Mouse (Mus musculus): ENCODE results near the gene Coa7. TPM values are rescaled to one million over a fixed set of nuclear protein-coding genes. Genes with fewer than 3 reads are reported as not detected.
"Not testable (repeated sequence)": the region's sequence is repeated elsewhere in the genome, so short reads cannot be mapped to it uniquely, and the experiment has no call there.

Coa7 gene
- total RNA-seq, 2 experiments from 2014 or later = 25.7 to 28.9 TPM

DNA sequence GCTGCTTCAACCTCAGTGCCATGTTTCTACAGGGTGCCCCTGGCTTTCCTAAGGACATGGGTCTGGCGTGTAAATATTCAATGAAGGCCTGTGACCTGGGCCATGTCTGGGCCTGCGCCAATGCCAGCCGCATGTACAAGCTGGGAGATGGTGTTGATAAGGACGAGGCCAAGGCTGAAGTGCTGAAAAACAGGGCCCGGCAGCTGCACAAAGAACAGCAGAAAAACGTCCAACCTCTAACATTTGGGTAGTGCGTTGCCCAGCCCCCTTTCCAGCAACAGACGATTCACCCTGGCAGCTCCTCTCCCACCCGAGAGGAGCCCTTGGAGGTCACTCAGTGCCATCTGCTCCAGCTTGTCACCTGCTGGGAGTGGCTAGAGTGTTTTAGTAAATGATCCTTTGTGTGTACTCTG is 10.4 kb downstream of the Coa7 start:
- intact Hi-C loops (cut with DNase I) = loop anchor here (2.0 to 5.0 kb wide), 2 partner anchors 120 to 239 kb away; partner anchors contain the start of genes Orc1, Prpf38a and Tut4
- DNase-seq (ENCODE audit: low spot score in 2 of 2) = peak in 1 of 2 experiments; percentile 28

DNA sequence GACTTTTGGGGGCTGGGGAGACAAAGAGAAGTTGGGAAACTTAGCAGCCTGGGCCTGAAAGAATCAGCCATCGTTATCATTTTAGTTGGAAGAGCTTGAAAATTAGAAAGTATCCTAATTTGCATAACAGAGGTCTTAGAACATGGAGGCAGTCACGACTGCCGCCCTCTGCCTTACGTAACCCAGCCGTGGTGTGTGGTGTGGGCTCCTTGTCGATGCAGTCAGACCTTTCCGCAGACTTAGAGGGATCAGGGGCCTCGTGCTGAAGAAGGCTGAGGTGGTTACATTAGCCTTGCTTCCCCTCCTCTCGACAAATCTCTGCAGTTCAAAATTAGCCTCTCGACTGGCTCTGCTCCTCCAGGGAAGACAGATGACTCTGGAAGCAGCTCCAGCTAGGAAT is 10.9 kb downstream of the Coa7 start:
- peak; percentile 63 to 82 for DNase-seq (ENCODE audit: low spot score in 2 of 2)
- intact Hi-C loops (cut with DNase I) = loop anchor here (2.0 to 5.0 kb wide), 2 partner anchors 120 to 238 kb away; partner anchors contain the start of genes Orc1, Prpf38a and Tut4

DNA sequence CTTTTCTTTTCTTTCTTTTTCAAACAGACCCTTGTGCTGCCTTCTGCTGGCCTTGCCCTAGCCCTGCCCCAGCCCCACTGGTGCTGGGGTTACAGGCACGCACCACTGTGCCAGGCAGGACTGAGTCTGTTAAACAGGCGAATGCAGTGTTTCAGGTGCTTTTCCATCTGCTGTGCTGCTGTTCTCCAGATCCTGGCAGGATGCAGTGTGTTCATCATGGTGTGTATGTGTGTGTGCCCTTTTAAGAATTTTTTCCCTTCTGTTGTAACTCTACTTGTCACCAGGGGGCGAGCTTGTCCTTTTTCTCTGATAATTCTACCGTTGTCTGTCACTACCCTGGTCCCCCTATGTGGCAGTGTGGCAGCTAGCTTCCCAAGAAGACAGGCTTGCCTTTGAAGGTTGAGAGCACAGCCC is 11.3 kb downstream of the Coa7 start:
- DNase-seq (ENCODE audit: low spot score in 2 of 2) = peak in 1 of 2 experiments; percentile 51
- intact Hi-C loops (cut with DNase I) = loop anchor here (2.0 to 5.0 kb wide), 2 partner anchors 120 to 238 kb away; partner anchors contain the start of genes Orc1, Prpf38a and Tut4

DNA sequence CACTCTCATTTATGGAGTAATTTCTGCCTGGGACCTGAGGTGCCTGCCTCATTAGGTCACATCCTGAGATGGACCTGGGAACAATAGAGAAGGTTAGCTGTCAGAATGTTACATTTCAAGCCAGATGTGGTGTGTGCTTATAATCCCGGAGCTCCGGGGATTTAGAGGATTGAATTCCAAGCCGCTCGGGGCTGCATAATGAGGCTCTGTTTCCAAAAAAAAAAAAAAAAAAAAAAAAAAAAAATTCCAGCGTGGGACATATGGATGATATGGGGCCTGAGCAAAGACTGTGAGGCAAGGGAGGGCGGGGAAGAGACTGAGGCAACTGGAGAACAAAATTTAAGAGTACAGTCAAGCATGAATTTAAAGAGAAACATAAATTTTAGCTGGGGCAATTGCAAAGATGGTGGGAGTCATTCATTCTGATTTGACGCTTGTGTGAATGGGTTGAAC is 16.7 kb downstream of the Coa7 start:
- DNase-seq (ENCODE audit: low spot score in 2 of 2) = no peak
- intact Hi-C loops (cut with DNase I) = no loop called here

DNA sequence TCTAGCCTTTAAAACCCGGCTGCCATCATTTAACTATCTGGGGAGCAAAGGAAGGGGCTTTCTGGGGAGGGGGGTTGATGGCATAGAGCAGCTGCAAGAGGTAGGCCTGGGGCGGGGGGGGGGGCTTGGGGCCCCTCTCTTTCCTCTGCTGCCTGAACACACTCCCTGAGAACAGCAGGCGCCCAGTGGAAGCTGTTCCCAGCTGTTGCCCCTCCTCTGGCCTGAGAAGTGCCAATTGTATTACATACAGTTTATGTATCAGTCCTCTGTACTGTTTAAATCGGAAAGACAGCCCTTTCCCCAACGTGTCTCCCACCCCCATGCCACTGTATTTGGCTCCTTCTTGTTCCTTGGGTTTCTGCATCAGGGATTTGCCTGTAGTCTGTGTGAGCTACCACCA is 17.9 kb downstream of the Coa7 start:
- intact Hi-C loops (cut with DNase I) = no loop called here
- no peak for DNase-seq (ENCODE audit: low spot score in 2 of 2)

DNA sequence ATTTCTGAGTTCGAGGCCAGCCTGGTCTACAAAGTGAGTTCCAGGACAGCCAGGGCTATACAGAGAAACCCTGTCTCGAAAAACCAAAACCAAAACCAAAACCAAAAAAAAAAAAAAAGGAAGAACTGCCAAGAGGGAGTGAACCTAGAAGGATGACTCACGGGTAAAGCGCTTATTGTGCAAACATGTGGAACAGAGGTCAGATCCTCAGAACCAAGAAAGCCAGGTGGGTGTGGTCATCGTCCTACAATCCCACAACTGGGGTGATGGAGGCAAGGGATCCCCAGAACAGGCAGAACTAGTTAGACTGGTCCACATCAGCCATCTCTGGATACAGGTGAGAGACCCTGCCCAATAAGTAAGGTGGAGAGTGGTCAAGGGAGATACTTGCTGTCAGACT is 19.2 kb downstream of the Coa7 start:
- DNase-seq (ENCODE audit: low spot score in 2 of 2) = no peak
- intact Hi-C loops (cut with DNase I) = no loop called here

DNA sequence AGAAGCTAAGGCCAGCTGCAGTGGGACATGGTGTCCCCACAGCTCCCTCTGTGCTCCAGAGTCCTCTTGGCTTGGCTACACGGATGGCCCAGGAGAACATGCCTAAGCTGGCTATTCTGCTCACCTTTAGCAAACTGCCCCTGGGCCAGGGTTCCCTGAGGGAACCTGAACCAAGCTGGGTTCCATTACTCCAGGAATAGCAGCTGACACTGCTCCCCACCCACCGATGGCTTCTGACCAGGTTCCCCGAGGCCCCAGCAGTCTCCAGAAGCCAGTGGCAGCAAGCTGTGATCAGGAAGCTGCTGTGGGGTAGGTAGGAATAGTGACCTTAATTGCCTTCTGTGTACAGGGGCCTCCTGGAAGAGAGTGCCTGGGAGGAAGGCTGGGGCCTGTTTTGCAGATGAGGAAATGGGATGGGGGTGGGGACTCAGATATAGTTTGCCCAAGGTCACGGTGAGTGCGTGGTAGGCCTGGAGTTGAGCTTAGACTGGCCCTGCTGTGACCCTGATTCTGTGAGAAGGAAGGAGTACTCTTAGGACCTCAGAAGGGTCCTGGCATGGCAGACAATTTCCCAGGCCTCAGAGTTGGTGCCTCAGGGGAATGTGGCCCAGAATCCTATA is 20.4 kb downstream of the Coa7 start:
- no peak for DNase-seq (ENCODE audit: low spot score in 2 of 2)
- intact Hi-C loops (cut with DNase I) = no loop called here

DNA sequence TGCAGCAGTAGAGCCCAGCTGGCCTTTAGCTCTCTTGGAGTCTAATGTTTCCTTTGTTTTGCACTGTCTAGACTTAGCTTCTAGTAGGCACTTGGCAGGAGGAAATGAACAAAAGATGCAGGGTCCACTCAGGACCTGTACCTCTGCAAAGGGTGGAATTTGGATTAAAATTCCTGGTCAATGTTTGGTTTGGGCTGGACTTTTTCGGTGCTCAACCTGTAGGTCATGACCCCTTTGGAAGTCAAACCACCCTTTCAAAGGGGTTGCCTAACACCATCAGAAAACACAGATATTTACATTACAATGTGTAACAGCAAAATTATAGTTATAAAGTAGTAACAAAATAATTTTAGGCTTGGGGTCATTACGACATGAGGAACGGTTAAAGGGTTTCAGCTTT is 21.1 kb downstream of the Coa7 start:
- intact Hi-C loops (cut with DNase I) = no loop called here
- no peak for DNase-seq (ENCODE audit: low spot score in 2 of 2)

DNA sequence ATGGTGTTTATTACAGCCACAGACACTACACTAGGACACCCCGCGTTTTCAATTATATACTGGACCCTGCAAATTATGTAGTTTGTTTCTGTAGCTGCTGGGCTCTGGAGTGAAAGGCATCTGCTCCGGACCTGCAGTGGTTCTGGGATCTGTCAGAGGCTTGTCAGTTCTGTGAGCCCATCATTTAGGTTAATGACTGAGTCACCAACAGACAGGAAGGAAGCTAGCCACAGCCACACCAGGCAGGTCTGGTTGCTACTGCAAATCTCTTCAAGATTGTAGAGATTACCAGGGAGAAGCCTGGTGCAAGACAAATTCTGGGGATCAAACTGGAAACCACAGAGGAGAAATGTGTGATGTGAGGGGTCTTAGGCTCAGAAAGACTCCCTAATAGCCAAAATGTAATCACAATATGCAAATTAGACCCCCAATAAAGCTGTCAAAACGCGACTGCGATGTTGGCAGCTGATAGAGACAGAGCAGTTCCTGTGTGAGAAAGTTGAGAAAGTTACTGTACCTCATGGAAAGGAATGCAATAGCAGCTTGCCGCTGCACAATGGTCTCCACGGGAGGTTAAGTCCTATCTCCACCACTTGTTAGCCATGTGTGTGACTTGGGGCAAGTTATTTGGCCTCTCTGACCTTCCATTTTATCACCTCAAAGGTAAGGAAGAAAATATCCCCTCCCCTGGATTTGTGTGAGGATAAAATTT is 22.1 kb downstream of the Coa7 start:
- no peak for DNase-seq (ENCODE audit: low spot score in 2 of 2)
- intact Hi-C loops (cut with DNase I) = no loop called here

DNA sequence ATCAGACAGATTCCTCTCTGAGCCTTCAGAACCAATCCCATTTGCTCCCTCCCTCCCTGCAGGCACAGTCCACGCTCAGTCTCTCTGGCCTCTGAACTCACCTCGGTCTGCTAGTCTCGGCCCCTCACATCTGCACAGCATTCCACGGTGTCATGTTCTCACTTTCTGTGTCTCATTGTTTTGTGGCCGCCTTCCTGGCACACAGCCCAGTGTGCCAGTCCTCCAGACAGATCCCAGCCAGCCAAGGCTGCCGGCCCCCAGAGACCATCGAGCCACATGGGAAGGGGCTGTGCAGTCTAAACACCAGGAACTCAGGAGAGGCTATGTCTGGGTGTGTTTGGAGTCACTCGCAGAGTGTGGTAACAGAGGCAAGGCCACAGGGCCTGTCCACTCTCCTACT is 22.9 kb downstream of the Coa7 start:
- intact Hi-C loops (cut with DNase I) = no loop called here
- DNase-seq (ENCODE audit: low spot score in 2 of 2) = no peak

DNA sequence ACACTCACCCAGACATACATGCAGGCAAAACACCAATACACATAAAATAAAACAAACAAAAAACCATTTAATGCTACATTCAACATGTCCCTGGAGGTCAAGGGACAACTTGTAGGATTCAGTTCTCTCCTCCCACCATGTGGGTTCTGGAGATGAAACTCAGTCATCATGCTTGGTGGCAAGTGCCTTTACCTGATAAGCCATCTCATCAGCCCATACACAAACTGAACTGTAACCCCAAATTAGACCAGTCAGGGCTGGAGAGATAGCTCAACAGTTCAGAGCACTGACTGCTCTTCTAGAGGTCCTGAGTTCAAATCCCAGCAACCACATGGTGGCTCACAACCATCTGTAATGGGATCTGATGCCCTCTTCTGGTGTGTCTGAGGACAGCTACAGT is 25.7 kb downstream of the Coa7 start:
- intact Hi-C loops (cut with DNase I); DNase-seq (ENCODE audit: low spot score in 2 of 2): not testable (repeated sequence)

DNA sequence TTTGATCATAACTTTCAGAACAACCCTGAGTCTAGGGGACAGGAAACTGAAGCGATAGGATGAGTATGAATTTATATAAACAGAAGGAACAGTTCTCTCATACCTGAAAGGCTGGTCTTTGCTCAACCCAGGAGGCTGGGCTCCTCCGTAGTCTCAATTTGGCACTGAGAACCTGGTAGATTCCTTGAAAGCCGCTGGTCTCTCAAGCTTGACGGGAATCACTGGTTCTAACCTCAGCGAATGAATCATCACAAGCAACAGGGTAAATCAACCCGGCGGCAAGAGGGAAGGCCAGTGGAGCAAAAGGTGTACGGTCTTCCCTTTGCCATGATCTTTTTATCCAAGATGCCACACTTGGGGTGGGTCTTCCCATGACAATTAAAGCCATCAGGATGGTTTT is 29.5 kb downstream of the Coa7 start:
- DNase-seq (ENCODE audit: low spot score in 2 of 2) = no peak
- intact Hi-C loops (cut with DNase I) = loop anchor here (5.0 kb wide), 1 partner anchor 100 kb away; the partner anchor contains the start of gene Tut4

DNA sequence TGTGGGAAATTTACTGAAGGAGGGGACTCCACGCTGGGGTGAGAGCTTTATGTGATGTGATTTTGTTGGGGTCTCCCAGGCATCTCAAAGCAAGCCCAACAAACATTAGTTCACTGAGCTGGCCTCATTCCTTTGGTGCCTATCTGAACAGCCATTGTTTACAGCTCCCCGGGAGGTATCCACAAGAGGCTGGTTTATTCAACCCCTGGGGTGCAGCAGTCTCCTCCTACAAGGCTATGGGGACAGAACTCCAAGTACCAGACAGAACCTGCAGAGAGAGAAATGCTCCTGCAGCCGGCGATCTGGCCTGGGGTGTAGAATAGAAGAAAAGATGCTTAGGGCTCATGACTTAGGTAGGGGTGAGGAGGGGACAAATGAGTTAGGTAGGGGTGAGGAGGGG is 30.6 kb downstream of the Coa7 start:
- intact Hi-C loops (cut with DNase I) = loop anchor here (5.0 kb wide), 1 partner anchor 99 kb away; the partner anchor contains the start of gene Tut4
- DNase-seq (ENCODE audit: low spot score in 2 of 2) = no peak

DNA sequence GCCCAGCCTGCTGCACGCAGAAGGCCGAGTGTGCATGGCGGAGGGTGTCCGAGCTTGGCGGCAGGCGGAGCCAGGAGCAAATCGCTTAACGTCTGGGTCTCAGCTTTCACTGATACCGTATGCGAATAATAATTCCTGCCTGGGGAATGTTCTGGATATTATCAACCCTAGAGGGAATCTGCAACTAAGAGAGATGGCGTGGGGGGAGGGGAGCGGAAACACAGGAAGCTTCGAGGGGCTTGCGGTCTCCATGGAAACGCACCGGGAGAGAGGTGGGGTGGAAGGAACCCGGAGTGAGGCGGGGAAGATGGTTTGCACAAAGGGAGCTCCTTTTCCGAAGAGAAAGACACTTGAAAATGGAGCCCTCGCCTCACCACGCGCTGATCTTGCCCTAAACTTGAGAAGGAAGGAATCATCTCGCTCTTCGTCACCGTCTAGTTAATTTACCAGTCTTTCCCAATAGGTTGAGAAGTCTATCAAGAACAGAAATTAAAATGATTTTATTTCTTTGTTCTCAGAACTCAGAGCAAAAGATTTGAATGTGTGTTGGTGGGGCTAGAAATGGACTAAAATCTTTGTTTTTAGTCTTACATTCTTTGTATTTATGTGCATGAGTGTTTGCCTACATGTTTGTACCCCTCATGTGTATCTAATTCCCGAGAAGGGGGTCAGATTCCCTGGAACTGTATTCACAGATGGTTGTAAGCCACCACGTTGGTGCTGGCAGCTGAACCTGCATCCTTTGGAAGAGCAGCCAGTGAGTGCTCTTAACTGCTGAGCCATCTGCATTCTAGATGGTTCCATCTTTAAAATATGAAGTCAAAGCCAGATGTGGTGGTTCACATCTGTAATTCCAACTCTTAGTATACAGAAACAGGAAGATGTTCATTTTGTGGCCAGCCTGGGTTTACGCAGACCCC is 32.5 kb downstream of the Coa7 start:
- intact Hi-C loops (cut with DNase I) = no loop called here
- DNase-seq (ENCODE audit: low spot score in 2 of 2) = peak; percentile 10 to 55

DNA sequence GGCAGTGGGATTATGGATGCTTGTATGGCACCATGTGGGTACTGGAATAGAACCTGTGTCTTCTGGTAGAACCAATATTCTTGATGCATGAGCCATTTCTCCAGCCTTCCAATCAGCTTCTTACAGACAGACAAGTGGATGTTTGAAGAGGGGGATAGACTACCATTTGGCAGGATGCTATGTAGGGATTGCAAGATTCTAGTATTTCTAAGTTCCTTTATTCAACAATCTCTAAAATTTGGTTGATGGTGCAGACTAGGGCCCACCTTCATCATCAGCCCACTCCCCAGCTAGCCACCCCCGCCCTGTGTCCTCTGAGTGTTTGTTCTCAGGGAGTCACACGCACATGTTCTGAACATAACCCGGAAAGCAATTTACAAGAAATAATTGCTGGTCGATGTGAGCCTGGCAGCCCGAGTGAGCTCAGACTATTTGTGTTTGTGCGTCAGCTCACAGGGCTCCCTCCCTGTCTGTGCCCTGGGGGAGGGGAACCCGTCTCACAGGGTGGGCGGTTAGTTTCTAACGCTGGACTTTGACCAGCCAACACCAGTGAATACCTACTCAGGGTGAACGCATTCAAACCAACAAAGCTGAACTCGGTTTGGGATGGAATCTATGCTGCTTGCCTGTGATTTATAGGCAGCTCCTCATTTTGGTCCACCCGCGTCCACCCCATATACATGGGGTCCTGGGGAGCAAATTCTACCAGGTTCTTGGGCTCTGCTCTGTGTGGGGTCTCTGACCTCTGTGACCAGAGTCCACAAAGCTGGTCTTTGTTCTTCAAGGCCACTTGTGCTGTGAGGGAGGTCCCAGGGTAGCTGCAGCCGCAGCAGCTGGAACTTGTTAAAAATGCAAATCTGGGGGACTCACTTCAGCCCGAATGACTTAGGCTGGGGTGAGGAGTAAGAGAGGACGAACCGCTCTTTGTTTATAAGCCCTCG is 34.7 kb downstream of the Coa7 start:
- no peak for DNase-seq (ENCODE audit: low spot score in 2 of 2)
- intact Hi-C loops (cut with DNase I) = no loop called here

DNA sequence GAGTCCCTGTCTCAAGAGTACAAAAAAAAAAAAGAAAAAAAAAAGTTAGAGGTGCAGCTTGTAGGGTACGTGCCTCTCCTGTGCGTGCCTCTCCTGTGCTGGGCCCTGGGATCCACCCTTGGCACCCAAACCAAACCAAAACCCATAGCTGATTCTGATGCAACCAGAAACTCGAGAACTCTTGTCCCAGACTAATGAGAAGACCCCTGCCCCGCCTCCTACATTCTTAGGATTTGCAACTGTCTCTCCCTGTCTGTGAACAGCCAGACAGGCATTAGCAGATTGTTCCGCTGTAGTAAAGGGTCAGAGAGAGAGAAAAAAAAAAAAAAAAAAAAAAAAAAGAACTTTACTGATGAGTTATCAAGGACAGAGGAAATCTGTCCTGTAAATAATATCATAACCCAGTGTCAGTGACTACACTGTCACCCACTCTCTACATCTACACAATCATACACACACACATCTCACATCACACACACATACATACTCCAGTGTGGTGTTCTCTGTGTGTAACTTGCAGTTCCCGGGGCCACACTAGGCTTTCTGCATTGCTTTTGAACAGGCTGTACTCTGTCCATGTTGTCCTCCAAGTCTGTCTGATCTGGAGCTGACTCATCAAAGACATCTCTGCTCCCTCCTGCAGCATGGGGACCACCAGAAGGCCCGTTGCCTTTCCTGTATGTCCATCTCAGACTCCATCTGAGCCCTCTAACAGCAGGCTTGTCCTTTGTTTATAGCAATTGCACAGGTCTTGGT is 35.6 kb downstream of the Coa7 start:
- intact Hi-C loops (cut with DNase I) = no loop called here
- DNase-seq (ENCODE audit: low spot score in 2 of 2) = no peak

DNA sequence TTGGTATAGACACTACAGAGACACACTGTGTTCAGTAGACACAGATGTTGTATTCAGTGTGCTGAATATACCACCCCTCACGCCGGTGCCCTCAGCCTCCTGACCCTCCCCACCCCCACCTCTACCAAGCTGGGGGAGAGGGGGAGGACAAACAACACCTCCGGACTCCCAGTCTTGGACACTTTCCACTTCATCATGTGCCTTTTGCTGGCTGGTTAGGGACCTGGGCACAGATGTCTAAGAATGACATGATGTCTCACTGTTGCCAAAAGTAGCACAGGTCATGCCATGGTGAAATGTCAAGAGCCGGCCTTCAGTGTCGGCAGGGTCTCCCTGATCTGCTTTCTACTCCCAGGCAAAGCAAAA is 36.2 kb downstream of the Coa7 start:
- intact Hi-C loops (cut with DNase I) = no loop called here
- DNase-seq (ENCODE audit: low spot score in 2 of 2) = no peak

DNA sequence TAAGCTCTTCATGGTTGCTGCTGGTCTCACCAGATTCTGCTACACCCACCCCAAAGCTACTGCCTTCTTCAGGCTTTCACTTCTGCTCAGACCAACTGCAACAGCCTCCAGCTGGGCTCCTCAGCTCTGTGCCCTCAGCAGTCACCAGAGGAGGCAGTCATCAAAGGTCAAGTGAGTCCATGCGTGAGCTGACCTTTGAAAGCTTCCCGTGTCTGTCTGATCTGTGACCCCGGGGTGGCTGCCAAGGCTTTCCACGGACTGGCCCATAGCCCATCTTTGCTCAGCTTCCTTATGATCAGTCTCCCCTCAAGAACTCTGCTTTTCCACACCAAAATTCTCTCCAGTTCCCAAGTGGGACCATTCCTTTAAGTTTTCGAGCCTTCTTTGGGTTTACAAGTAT is 41.3 kb downstream of the Coa7 start:
- intact Hi-C loops (cut with DNase I) = no loop called here
- DNase-seq (ENCODE audit: low spot score in 2 of 2) = no peak

All from left cerebral cortex, postnatal 36 days (tissue).